Comparison of ENCODE assay signal across 7 mouse cellular contexts in the genomic region with DNA sequence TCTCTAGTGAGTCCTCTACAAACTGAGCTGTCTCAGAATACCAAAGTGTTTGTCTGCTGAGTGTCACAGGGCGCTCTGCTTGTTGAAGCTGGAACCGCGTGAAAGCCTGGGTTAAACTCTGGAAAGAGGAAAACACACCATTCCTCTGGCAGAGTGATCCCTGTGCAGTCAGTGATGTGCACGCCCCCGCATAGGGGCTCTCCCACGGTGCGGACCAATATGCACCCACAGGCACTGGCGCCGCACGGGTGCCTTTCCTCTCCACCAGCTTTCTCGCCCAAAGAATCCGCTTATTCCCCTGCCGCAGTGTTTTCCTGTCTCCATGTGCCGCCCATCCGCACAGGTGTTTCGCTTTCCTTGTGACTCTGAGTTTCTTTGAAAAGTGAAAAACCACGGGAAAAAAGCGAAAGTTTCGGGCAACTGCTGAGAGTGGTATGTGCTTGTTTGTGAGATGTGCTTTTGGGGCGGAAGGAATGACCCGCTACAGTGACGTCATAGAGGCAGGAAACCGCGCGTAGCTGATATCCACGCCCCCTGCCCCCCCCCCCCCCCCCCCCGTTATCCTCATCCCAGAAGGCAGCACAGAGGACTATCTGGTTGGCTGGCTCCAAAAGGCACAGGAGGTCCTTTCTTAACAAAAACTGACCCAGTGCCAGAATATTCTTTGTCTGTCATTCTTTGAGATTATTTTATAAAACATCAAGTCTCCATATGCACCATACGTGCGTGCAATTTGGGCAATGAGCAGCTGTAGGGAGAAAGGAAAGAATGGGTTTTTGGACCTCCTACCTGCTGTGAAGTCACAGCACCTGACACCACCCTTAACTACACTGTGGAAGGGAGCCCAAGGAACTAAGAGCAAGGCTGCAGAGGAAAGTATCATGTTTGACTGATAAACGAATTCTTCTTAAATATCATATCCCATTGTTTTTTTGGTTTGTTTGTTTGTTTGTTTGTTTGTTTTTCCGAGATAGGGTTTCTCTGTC. TPM values are rescaled to one million over a fixed set of nuclear protein-coding genes. Genes with fewer than 3 reads are reported as not detected.
DNase-seq lines count a peak whose midpoint lies in the region; ATAC-seq and TF ChIP-seq lines count a peak whose summit lies in the region.

No protein-coding gene starts in this region.

- peaks cover 4% of the 10 kb centered on the region; the same call in 1 of the 2 replicates for H3K27me3 ChIP-seq in kidney, postnatal 0 days (ENCODE audit: insufficient read depth, low read length)

- peak; percentile 36 for ATAC-seq in common myeloid progenitor, adult 5-6 weeks (replicated peaks; ENCODE audit: low read depth, poor library complexity, severe bottlenecking)
- ATAC-seq in kidney, postnatal 0 days (replicated peaks; ENCODE audit: low FRiP score, low read depth): peak; percentile 52

- H3K36me3 ChIP-seq in kidney, postnatal 0 days (ENCODE audit: insufficient read depth, low read length): no peaks in the 10 kb centered on the region

- 8% methylated on average over 30 of the region's 31 CpGs for WGBS in kidney, postnatal 0 days

- peak overlapping the region; percentile 58; the same call in 1 of the 2 replicates for H3K9ac ChIP-seq in kidney, postnatal 0 days (ENCODE audit: low read depth, low read length)

- no peak overlapping the region for H3K27ac ChIP-seq in kidney, postnatal 0 days

- peak overlapping the region; percentile 88 for H3K4me2 ChIP-seq in kidney, postnatal 0 days (ENCODE audit: low read length)

- no peaks in the 10 kb centered on the region for H3K4me1 ChIP-seq in kidney, postnatal 0 days (replicated peaks; ENCODE audit: insufficient read depth, low read length)

- H3K9me3 ChIP-seq in kidney, postnatal 0 days (replicated peaks; ENCODE audit: low read length): no peaks in the 10 kb centered on the region

- peak; percentile 64 for DNase-seq in 3T3-L1 (ENCODE audit: low read depth, low spot score)
- peak; percentile 88 for DNase-seq in CD4-positive, CD25-positive, alpha-beta regulatory T cell, adult 2 months (ENCODE audit: low read depth, low spot score)
- DNase-seq in heart, adult 8-10 months (ENCODE audit: low spot score): peak; percentile 25
- DNase-seq in kidney, postnatal 0 days (ENCODE audit: low spot score): peak; percentile 50
- peak; percentile 34 for DNase-seq in lung, postnatal 36 days
- peak; percentile 6 for DNase-seq in right cerebral cortex, postnatal 14 days

- TF ChIP-seq CTCF in kidney, postnatal 0 days (IDR thresholded peaks at IDR 0.05; ENCODE audit: low read depth): no peak

- H3K4me3 ChIP-seq in kidney, postnatal 0 days (replicated peaks; ENCODE audit: low read depth, low read length): peak overlapping the region; percentile 55

RNA-seq across cellular contexts. Expression of a gene that starts 11.8 kb away (rescaled TPM):
- not detected in 2 replicates for total RNA-seq in common myeloid progenitor, adult 5-6 weeks (2017)
- not detected for total RNA-seq in heart, adult 8-10 months (2022)
- not detected in 2 replicates for polyA plus RNA-seq in kidney, postnatal 0 days (2015; fragmentation: Nextera tagmentation; extraction: Ambion mirVana)

RNA-seq across cellular contexts. Expression of a gene that starts 18.3 kb away (rescaled TPM):
- total RNA-seq in common myeloid progenitor, adult 5-6 weeks (2017): not detected in 2 replicates
- not detected for total RNA-seq in heart, adult 8-10 months (2022)
- not detected in 2 replicates for polyA plus RNA-seq in kidney, postnatal 0 days (2015; fragmentation: Nextera tagmentation; extraction: Ambion mirVana)

RNA-seq across cellular contexts. Expression of a gene that starts 26.6 kb away (rescaled TPM):
- not detected in 2 replicates for total RNA-seq in common myeloid progenitor, adult 5-6 weeks (2017)
- not detected for total RNA-seq in heart, adult 8-10 months (2022)
- polyA plus RNA-seq in kidney, postnatal 0 days (2015; fragmentation: Nextera tagmentation; extraction: Ambion mirVana): not detected in 2 replicates

RNA-seq across cellular contexts. Expression of a gene that starts 32.9 kb away (rescaled TPM):
- not detected in 2 replicates for total RNA-seq in common myeloid progenitor, adult 5-6 weeks (2017)
- not detected for total RNA-seq in heart, adult 8-10 months (2022)
- not detected in 2 replicates for polyA plus RNA-seq in kidney, postnatal 0 days (2015; fragmentation: Nextera tagmentation; extraction: Ambion mirVana)

RNA-seq across cellular contexts. Expression of a gene that starts 41.0 kb away (rescaled TPM):
- total RNA-seq in common myeloid progenitor, adult 5-6 weeks (2017): not detected in 2 replicates
- not detected for total RNA-seq in heart, adult 8-10 months (2022)
- not detected in 2 replicates for polyA plus RNA-seq in kidney, postnatal 0 days (2015; fragmentation: Nextera tagmentation; extraction: Ambion mirVana)

Comparison
In these comparisons a context has a peak if more than half of its experiments do, and no peak if none do; other contexts are left out.
1. DNase-seq: peak in every context shown above with its lines; median percentile 88 in CD4-positive, CD25-positive, alpha-beta regulatory T cell, adult 2 months; 64 in 3T3-L1; 50 in kidney, postnatal 0 days; 34 in lung, postnatal 36 days; 25 in heart, adult 8-10 months; 6 in right cerebral cortex, postnatal 14 days.